Mouse (Mus musculus) CH12.LX (cell line): ENCODE data around the gene Colq. TPM values are rescaled to one million over a fixed set of nuclear protein-coding genes. Genes with fewer than 3 reads are reported as not detected.
A peak's percentile ranks its signal among the peaks of the same experiment; 100 is the strongest.

ENCODE experiments used
- DNase-seq: peaks from one replicate; pipeline ENCODE4 v3.0.0-alpha.2; 2013; ENCODE audit errors: extremely low read depth
- H3K27ac ChIP-seq: 2 replicates; pipeline ENCODE4 v1.5.1; 2012; ENCODE audit warnings: low read depth, mild to moderate bottlenecking, control low read depth, moderate library complexity; ENCODE audit not compliant: insufficient read depth
- H3K27me3 ChIP-seq: replicated peaks from 2 replicates; pipeline ENCODE3; 2012; ENCODE audit warnings: inconsistent platforms
- H3K36me3 ChIP-seq, 2 experiments: replicated peaks in 1 of 2; 2 replicates each; pipeline versions ENCODE3 to v1.6.1; 2012; ENCODE audit warnings: inconsistent platforms in 1 of 2, low read length in 1 of 2, mild to moderate bottlenecking in 1 of 2, mixed read lengths in 1 of 2, moderate library complexity in 1 of 2; ENCODE audit not compliant: control insufficient read depth in 1 of 2, insufficient read depth in 1 of 2
- H3K4me1 ChIP-seq, 2 experiments: 2 replicates each; pipeline ENCODE4 v1.6.1; 2012; ENCODE audit warnings: inconsistent platforms in 1 of 2, moderate library complexity in 1 of 2; ENCODE audit not compliant: insufficient read depth in 2 of 2, control insufficient read depth in 1 of 2
- H3K4me2 ChIP-seq: 2 replicates; pipeline ENCODE4 v1.6.1; 2012; ENCODE audit warnings: low read depth, mild to moderate bottlenecking, control low read depth; ENCODE audit not compliant: poor library complexity, insufficient read depth, severe bottlenecking
- H3K4me3 ChIP-seq, 3 experiments: fragments of 150-350 bp in 1 of 3; sonication (generic) in 1 of 3; replicated peaks in 1 of 3; 2 replicates each; pipeline versions ENCODE3 to v1.5.1; 2011 to 2012; ENCODE audit warnings: low read depth in 2 of 3, low read length in 2 of 3, mild to moderate bottlenecking in 2 of 3, moderate library complexity in 2 of 3, control low read depth in 1 of 3, improper control_type of control experiment in 1 of 3, inconsistent platforms in 1 of 3, mixed read lengths in 1 of 3; ENCODE audit not compliant: poor library complexity in 1 of 3
- H3K79me2 ChIP-seq: replicated peaks from 2 replicates; pipeline ENCODE4 v1.6.1; 2012; ENCODE audit warnings: mild to moderate bottlenecking, moderate library complexity; ENCODE audit not compliant: control insufficient read depth, poor library complexity, insufficient read depth, severe bottlenecking; ENCODE audit errors: extremely low read depth
- H3K9ac ChIP-seq: 2 replicates; pipeline ENCODE4 v1.6.1; 2012; ENCODE audit warnings: low read depth, mild to moderate bottlenecking, control low read depth, moderate library complexity; ENCODE audit not compliant: insufficient read depth
- H3K9me3 ChIP-seq: replicated peaks from 2 replicates; pipeline ENCODE3; 2012; ENCODE audit warnings: low read length, inconsistent platforms, mixed read lengths
- CHD2 ChIP-seq: IDR thresholded peaks from 2 replicates; pipeline ENCODE4 v1.6.1; 2011; ENCODE audit warnings: low read length, improper control_type of control experiment
- E2F4 ChIP-seq: IDR thresholded peaks from 2 replicates; pipeline ENCODE4 v1.6.1; 2011; ENCODE audit warnings: low read depth, low read length, improper control_type of control experiment; ENCODE audit not compliant: insufficient replicate concordance
- ETS1 ChIP-seq: conservative IDR thresholded peaks from 2 replicates; pipeline ENCODE4 v1.6.1; 2012; ENCODE audit warnings: low read depth, mild to moderate bottlenecking, inconsistent platforms, low read length, improper control_type of control experiment, moderate library complexity
- MAZ ChIP-seq: IDR thresholded peaks from 2 replicates; pipeline ENCODE4 v1.6.1; 2012; ENCODE audit warnings: low read depth, mild to moderate bottlenecking, inconsistent platforms, low read length, improper control_type of control experiment, moderate library complexity
- MXI1 ChIP-seq: IDR thresholded peaks from 2 replicates; pipeline ENCODE4 v1.6.1; 2011; ENCODE audit warnings: mild to moderate bottlenecking, low read depth, low read length, improper control_type of control experiment
- POLR2A ChIP-seq: IDR thresholded peaks from 2 replicates; pipeline ENCODE4 v1.6.1; 2011; ENCODE audit warnings: low read depth, mild to moderate bottlenecking, improper control_type of control experiment, low read length
- POLR2AphosphoS2 ChIP-seq: IDR thresholded peaks from 2 replicates; pipeline ENCODE4 v1.6.1; 2011; ENCODE audit warnings: low read depth, low read length, improper control_type of control experiment
- RCOR1 ChIP-seq: conservative IDR thresholded peaks from 2 replicates; pipeline ENCODE4 v1.6.1; 2012; ENCODE audit warnings: low read depth, mild to moderate bottlenecking, inconsistent platforms, low read length, improper control_type of control experiment
- TCF12 ChIP-seq: IDR thresholded peaks from 2 replicates; pipeline ENCODE4 v1.6.1; 2014; ENCODE audit warnings: low read depth, mild to moderate bottlenecking, inconsistent platforms, low read length, improper control_type of control experiment
- USF2 ChIP-seq: conservative IDR thresholded peaks from 2 replicates; pipeline ENCODE4 v1.6.1; 2011; ENCODE audit warnings: low read depth, low read length, improper control_type of control experiment
- ZC3H11A ChIP-seq: IDR thresholded peaks from 2 replicates; pipeline ENCODE4 v1.6.1; 2012; ENCODE audit warnings: low read depth, mild to moderate bottlenecking, inconsistent platforms, low read length, improper control_type of control experiment
- ZNF384 ChIP-seq: IDR thresholded peaks from 2 replicates; pipeline ENCODE4 v1.6.1; 2012; ENCODE audit warnings: low read depth, low read length, improper control_type of control experiment, inconsistent platforms
- dilution Hi-C: fragments of 300-500 bp; cut with MboI; formaldehyde crosslinking; loops from 2 replicates; pipeline ENCODE4 v1.14.3; 2020; ENCODE audit warnings: low sequenced_read_pairs; ENCODE audit not compliant: extremely low pct_unique_long_range_greater_than_20kb, extremely low pct_ligation_motif_present
- in situ Hi-C: fragments of 300-500 bp; cut with MboI; formaldehyde crosslinking; loops from 3 replicates; pipeline ENCODE4 v1.14.3; 2019; ENCODE audit warnings: low sequenced_read_pairs, low pct_ligation_motif_present, low pct_unique_long_range_greater_than_20kb, mixed read lengths
- polyA plus RNA-seq: library from polyadenylated mRNA; unstranded; fragments of >175 nt; gene quantifications from 2 replicates; pipeline ENCODE4 v1.2.1, GENCODE M21; 2012; ENCODE audit warnings: low read depth; ENCODE audit not compliant: insufficient read length
- total RNA-seq, 2 experiments: library from RNA; depleted of rRNA; stranded (reverse); fragments of 300-350 nt in 1 of 2; fragments of >200 nt in 1 of 2; gene quantifications; 2 replicates each; pipeline ENCODE4 v1.2.3; 2012 to 2014

The Colq gene
- total and polyA plus RNA-seq, 3 experiments = 1.7 to 4.6 (median 4.2) TPM

DNA sequence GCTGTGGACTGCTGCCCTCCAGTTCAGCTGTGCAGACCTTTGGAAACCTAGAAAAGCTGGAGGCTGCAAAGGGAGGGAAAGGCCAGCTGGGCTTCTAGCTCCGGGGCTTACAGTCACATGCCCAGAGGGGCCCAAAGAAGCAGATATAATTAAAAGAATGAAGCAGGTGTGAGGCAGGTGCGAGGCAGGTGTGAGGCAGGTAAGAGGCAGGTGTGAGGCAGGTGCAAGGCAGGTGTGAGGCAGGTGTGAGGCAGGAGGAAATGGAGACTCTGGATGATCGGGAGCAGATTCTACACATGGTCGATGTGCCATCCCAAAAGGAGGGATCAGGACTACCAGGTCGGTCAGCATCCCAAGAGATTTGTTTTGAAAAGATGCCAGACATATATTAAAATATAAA lies 19.7 kb downstream of the Colq start:
- TF ChIP-seq ZNF384 = no peak
- peak; percentile 38; the same call in 1 of the 2 replicates for TF ChIP-seq TCF12
- TF ChIP-seq, all 38 proteins: peak for 1
- no peak overlapping the region for H3K4me3 ChIP-seq
- H3K79me2 ChIP-seq = no peaks in the 10 kb centered on the region
- H3K4me1 ChIP-seq = peaks cover 9 to 55% of the 10 kb centered on the region in 2 experiments; a peak in 3 of 4 replicates
- H3K9ac ChIP-seq = no peak overlapping the region
- no peak overlapping the region for H3K27ac ChIP-seq
- in situ Hi-C loops = no loop called here
- H3K9me3 ChIP-seq = no peaks in the 10 kb centered on the region
- dilution Hi-C loops = no loop called here
- no peaks in the 10 kb centered on the region for H3K36me3 ChIP-seq
- H3K4me2 ChIP-seq = no peak overlapping the region
- no peak for DNase-seq
- peaks cover 1% of the 10 kb centered on the region for H3K27me3 ChIP-seq

DNA sequence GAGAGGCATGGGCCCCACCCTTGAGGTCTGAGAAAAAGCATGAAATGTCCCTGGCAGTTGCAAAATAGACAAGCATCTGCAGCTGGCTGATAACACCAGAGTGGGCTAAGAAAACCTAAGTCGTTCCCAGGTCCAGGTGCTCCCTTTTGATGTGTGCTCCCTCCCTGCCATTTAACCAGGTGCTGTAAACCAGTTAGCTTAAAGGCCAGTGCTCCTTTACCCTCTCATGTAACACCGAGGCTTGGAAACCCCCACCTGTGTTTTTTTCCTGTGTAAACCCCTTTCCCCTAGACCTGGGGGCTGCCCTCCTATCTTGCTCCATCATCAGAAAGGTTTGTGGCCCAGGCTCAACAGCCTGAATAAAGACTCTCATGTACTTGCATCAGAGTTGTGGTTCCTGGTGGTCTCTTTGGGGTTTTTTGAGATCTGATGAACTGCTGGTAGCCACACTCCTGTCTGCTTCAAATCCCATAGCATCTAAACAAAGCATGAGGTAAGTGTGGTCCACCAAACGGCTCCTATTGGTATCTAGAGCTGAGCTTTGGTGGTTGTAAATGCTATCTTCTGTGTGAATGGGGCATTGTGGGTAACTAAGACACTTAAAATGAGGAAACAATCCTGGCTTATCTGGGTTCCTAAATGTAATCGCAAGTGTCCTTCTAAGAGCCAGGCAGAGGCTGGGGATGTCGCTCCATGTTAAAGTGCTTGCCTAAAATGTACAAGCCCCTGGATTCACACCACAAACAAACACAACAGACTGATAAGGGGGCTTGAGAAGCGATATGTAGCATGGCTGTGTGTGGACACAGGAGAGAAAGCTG lies 20.8 kb downstream of the Colq start:
- no peak overlapping the region for H3K4me3 ChIP-seq
- TF ChIP-seq POLR2AphosphoS2 (no peak), MAZ (no peak), E2F4 (no peak), MXI1 (no peak)
- TF ChIP-seq, all 38 proteins: peak for 0

DNA sequence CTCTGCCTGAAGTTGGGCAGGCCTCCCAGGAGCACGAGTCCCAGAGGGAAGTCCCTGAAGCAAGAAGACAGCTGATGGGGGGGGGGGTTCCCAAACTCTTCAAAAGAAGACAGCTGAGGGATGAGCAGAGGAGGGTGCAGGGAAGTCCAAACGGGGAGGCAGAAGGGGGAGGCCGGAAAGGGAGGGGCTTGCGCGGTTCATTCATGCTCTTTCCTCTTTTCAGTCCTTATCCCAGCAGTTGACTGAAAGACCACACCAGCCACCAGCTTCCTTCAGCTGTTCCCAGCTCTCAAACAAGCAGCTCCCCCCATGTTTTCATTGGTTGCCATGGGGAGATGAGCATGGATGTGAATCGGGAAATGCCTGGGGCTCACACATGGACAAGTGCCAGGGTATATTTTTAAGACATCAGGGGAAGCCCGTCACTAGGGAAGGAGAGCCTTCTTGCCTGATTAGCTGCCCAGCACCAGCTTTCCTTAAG lies 22.0 kb downstream of the Colq start:
- Histone ChIP-seq H3K79me2 (no peaks in the 10 kb centered on the region), H3K4me3 (no peak overlapping the region), H3K36me3 (no peaks in the 10 kb centered on the region), H3K4me1 (peaks cover 9 to 49% of the 10 kb centered on the region in 2 experiments; a peak in 3 of 4 replicates), H3K27ac (no peak overlapping the region), H3K4me2 (no peak overlapping the region), H3K9me3 (no peaks in the 10 kb centered on the region), H3K9ac (no peak overlapping the region), H3K27me3 (no peaks in the 10 kb centered on the region)
- in situ Hi-C loops = no loop called here
- dilution Hi-C loops = no loop called here
- TF ChIP-seq CHD2 = no peak
- TF ChIP-seq USF2 = no peak
- no peak for TF ChIP-seq ZC3H11A
- peak; percentile 67 for TF ChIP-seq ETS1
- no peak for TF ChIP-seq RCOR1
- TF ChIP-seq POLR2A = no peak
- DNase-seq = peak; percentile 37

More for the DNA sequence above, 20.8 kb downstream of the Colq start:
- H3K27ac ChIP-seq = no peak overlapping the region
- H3K79me2 ChIP-seq = no peaks in the 10 kb centered on the region
- H3K27me3 ChIP-seq = no peaks in the 10 kb centered on the region
- H3K4me2 ChIP-seq = no peak overlapping the region
- DNase-seq = peak; percentile 43
- no peaks in the 10 kb centered on the region for H3K9me3 ChIP-seq
- dilution Hi-C loops (no loop called here), in situ Hi-C loops (no loop called here)
- H3K9ac ChIP-seq = no peak overlapping the region
- H3K4me1 ChIP-seq = peaks cover 9 to 51% of the 10 kb centered on the region in 2 experiments; a peak in 3 of 4 replicates
- H3K36me3 ChIP-seq = no peaks in the 10 kb centered on the region
